Mouse (Mus musculus): ENCODE results near the gene Slc35g1. TPM values are rescaled to one million over a fixed set of nuclear protein-coding genes. Genes with fewer than 3 reads are reported as not detected.
A peak's percentile ranks its signal among the peaks of the same experiment; 100 is the strongest.

Slc35g1 gene
- polyA plus RNA-seq (2015; fragmentation: Nextera tagmentation; extraction: Ambion mirVana), result 0.99 and 1.3 TPM in 2 replicates

- WGBS, result under 1% methylated on average over 56 of the region's 90 CpGs
Measured at GRCm38 (mm10) chr19:38395701-38396632, at the start of gene Slc35g1. Gene Slc35g1, plus strand, starts transcription at chr19:38395980.

GRCm38 (mm10) chr19:38348271-38349012, 47.3 kb upstream of the Slc35g1 start:
- H3K4me1 ChIP-seq (ENCODE audit: control insufficient read depth, insufficient read depth, low read depth, low read length), result no peaks in the 10 kb centered on the region
- no peaks in the 10 kb centered on the region for H3K9me3 ChIP-seq (ENCODE audit: control insufficient read depth, low read length)
- WGBS, result 22% methylated on average over 13 of the region's 13 CpGs
- H3K27ac ChIP-seq (ENCODE audit: low read depth, low read length), result no peak overlapping the region
- no peaks in the 10 kb centered on the region for H3K27me3 ChIP-seq (replicated peaks; ENCODE audit: control insufficient read depth, insufficient read depth, low read length)
- no peak overlapping the region for H3K4me3 ChIP-seq (ENCODE audit: low read length)
- no peak overlapping the region for H3K9ac ChIP-seq (ENCODE audit: low read depth, low read length)
- peak overlapping the region; percentile 13 for H3K4me2 ChIP-seq (ENCODE audit: low read length)
- ATAC-seq, result peak; percentile 63
- no peaks in the 10 kb centered on the region for H3K36me3 ChIP-seq (ENCODE audit: control insufficient read depth, insufficient read depth, low read length)

More at GRCm38 (mm10) chr19:38395701-38396632, at the start of gene Slc35g1:
- peak within 1 kb of the TSS; percentile 83 for H3K9ac ChIP-seq (ENCODE audit: low read depth, low read length)
- H3K4me1 ChIP-seq (ENCODE audit: control insufficient read depth, insufficient read depth, low read depth, low read length), result no peaks in the 10 kb centered on the region
- peak within 1 kb of the TSS; percentile 79 for H3K4me3 ChIP-seq (ENCODE audit: low read length)
- peak; percentile 95 for ATAC-seq
- H3K9me3 ChIP-seq (ENCODE audit: control insufficient read depth, low read length), result no peaks in the 10 kb centered on the region
- no peaks in the 10 kb centered on the region for H3K36me3 ChIP-seq (ENCODE audit: control insufficient read depth, insufficient read depth, low read length)
- no peak within 1 kb of the TSS for H3K27ac ChIP-seq (ENCODE audit: low read depth, low read length)
- no peaks in the 10 kb centered on the region for H3K27me3 ChIP-seq (replicated peaks; ENCODE audit: control insufficient read depth, insufficient read depth, low read length)
- H3K4me2 ChIP-seq (ENCODE audit: low read length), result peak within 1 kb of the TSS; percentile 89

- peak overlapping the region; percentile 28; the same call in 1 of the 2 replicates for H3K4me2 ChIP-seq (ENCODE audit: low read length)
- no peaks in the 10 kb centered on the region for H3K27me3 ChIP-seq (replicated peaks; ENCODE audit: control insufficient read depth, insufficient read depth, low read length)
- no peaks in the 10 kb centered on the region for H3K4me1 ChIP-seq (ENCODE audit: control insufficient read depth, insufficient read depth, low read depth, low read length)
- no peak for ATAC-seq
- H3K9me3 ChIP-seq (ENCODE audit: control insufficient read depth, low read length), result no peaks in the 10 kb centered on the region
- H3K36me3 ChIP-seq (ENCODE audit: control insufficient read depth, insufficient read depth, low read length), result no peaks in the 10 kb centered on the region
- no peak overlapping the region for H3K9ac ChIP-seq (ENCODE audit: low read depth, low read length)
- no peak overlapping the region for H3K4me3 ChIP-seq (ENCODE audit: low read length)
- no peak overlapping the region for H3K27ac ChIP-seq (ENCODE audit: low read depth, low read length)
- WGBS, result 56% methylated on average over 5 of the region's 5 CpGs
Measured at GRCm38 (mm10) chr19:38349013-38349341, 46.8 kb upstream of the Slc35g1 start.

- no peak for ATAC-seq
- no peaks in the 10 kb centered on the region for H3K36me3 ChIP-seq (ENCODE audit: control insufficient read depth, insufficient read depth, low read length)
- H3K9ac ChIP-seq (ENCODE audit: low read depth, low read length), result no peak overlapping the region
- WGBS, result 96% methylated on average over 2 of the region's 2 CpGs
- H3K4me2 ChIP-seq (ENCODE audit: low read length), result no peak overlapping the region
- no peak overlapping the region for H3K4me3 ChIP-seq (ENCODE audit: low read length)
- no peaks in the 10 kb centered on the region for H3K27me3 ChIP-seq (replicated peaks; ENCODE audit: control insufficient read depth, insufficient read depth, low read length)
- no peak overlapping the region for H3K27ac ChIP-seq (ENCODE audit: low read depth, low read length)
- H3K9me3 ChIP-seq (ENCODE audit: control insufficient read depth, low read length), result no peaks in the 10 kb centered on the region
- no peaks in the 10 kb centered on the region for H3K4me1 ChIP-seq (ENCODE audit: control insufficient read depth, insufficient read depth, low read depth, low read length)
Measured at GRCm38 (mm10) chr19:38351202-38351601, 44.6 kb upstream of the Slc35g1 start.

- H3K27me3 ChIP-seq (replicated peaks; ENCODE audit: control insufficient read depth, insufficient read depth, low read length), result no peaks in the 10 kb centered on the region
- H3K9me3 ChIP-seq (ENCODE audit: control insufficient read depth, low read length), result no peaks in the 10 kb centered on the region
- H3K9ac ChIP-seq (ENCODE audit: low read depth, low read length), result no peak overlapping the region
- no peaks in the 10 kb centered on the region for H3K4me1 ChIP-seq (ENCODE audit: control insufficient read depth, insufficient read depth, low read depth, low read length)
- no peaks in the 10 kb centered on the region for H3K36me3 ChIP-seq (ENCODE audit: control insufficient read depth, insufficient read depth, low read length)
- no peak for ATAC-seq
- 96% methylated on average over 3 of the region's 3 CpGs for WGBS
- no peak overlapping the region for H3K4me2 ChIP-seq (ENCODE audit: low read length)
- no peak overlapping the region for H3K4me3 ChIP-seq (ENCODE audit: low read length)
- no peak overlapping the region for H3K27ac ChIP-seq (ENCODE audit: low read depth, low read length)
Measured at GRCm38 (mm10) chr19:38351728-38352127, 44.1 kb upstream of the Slc35g1 start.

GRCm38 (mm10) chr19:38352495-38353130, 43.2 kb upstream of the Slc35g1 start:
- Histone ChIP-seq H3K27me3 (replicated peaks; ENCODE audit: control insufficient read depth, insufficient read depth, low read length) (no peaks in the 10 kb centered on the region), H3K9me3 (ENCODE audit: control insufficient read depth, low read length) (no peaks in the 10 kb centered on the region)
- peak; percentile 65 for ATAC-seq

GRCm38 (mm10) chr19:38354279-38354678, 41.5 kb upstream of the Slc35g1 start:
- Histone ChIP-seq H3K9ac (ENCODE audit: low read depth, low read length) (no peak overlapping the region), H3K27ac (ENCODE audit: low read depth, low read length) (no peak overlapping the region), H3K4me3 (ENCODE audit: low read length) (no peak overlapping the region), H3K4me1 (ENCODE audit: control insufficient read depth, insufficient read depth, low read depth, low read length) (no peaks in the 10 kb centered on the region), H3K4me2 (ENCODE audit: low read length) (no peak overlapping the region), H3K36me3 (ENCODE audit: control insufficient read depth, insufficient read depth, low read length) (no peaks in the 10 kb centered on the region), H3K9me3 (ENCODE audit: control insufficient read depth, low read length) (no peaks in the 10 kb centered on the region), H3K27me3 (replicated peaks; ENCODE audit: control insufficient read depth, insufficient read depth, low read length) (no peaks in the 10 kb centered on the region)
- no peak for ATAC-seq
- 82% methylated on average over 1 of the region's 1 CpGs for WGBS

More at GRCm38 (mm10) chr19:38352495-38353130, 43.2 kb upstream of the Slc35g1 start:
- no peak overlapping the region for H3K27ac ChIP-seq (ENCODE audit: low read depth, low read length)
- no peak overlapping the region for H3K4me3 ChIP-seq (ENCODE audit: low read length)
- H3K4me1 ChIP-seq (ENCODE audit: control insufficient read depth, insufficient read depth, low read depth, low read length), result no peaks in the 10 kb centered on the region
- WGBS, result 43% methylated on average over 6 of the region's 6 CpGs
- no peaks in the 10 kb centered on the region for H3K36me3 ChIP-seq (ENCODE audit: control insufficient read depth, insufficient read depth, low read length)
- H3K4me2 ChIP-seq (ENCODE audit: low read length), result no peak overlapping the region
- H3K9ac ChIP-seq (ENCODE audit: low read depth, low read length), result no peak overlapping the region

GRCm38 (mm10) chr19:38354819-38355360, 40.9 kb upstream of the Slc35g1 start:
- H3K4me3 ChIP-seq (ENCODE audit: low read length), result no peak overlapping the region
- no peaks in the 10 kb centered on the region for H3K36me3 ChIP-seq (ENCODE audit: control insufficient read depth, insufficient read depth, low read length)
- H3K4me1 ChIP-seq (ENCODE audit: control insufficient read depth, insufficient read depth, low read depth, low read length), result no peaks in the 10 kb centered on the region
- no peak for ATAC-seq
- WGBS, result 62% methylated on average over 10 of the region's 10 CpGs
- no peaks in the 10 kb centered on the region for H3K27me3 ChIP-seq (replicated peaks; ENCODE audit: control insufficient read depth, insufficient read depth, low read length)
- H3K9me3 ChIP-seq (ENCODE audit: control insufficient read depth, low read length), result no peaks in the 10 kb centered on the region
- H3K9ac ChIP-seq (ENCODE audit: low read depth, low read length), result no peak overlapping the region
- no peak overlapping the region for H3K27ac ChIP-seq (ENCODE audit: low read depth, low read length)
- H3K4me2 ChIP-seq (ENCODE audit: low read length), result no peak overlapping the region

Measured in hindbrain, embryonic 16.5 days (tissue).